Mouse (Mus musculus): ENCODE data around the gene M1ap. TPM values are rescaled to one million over a fixed set of nuclear protein-coding genes. Genes with fewer than 3 reads are reported as not detected.

The M1ap gene
- polyA plus RNA-seq (2015; fragmentation: Nextera tagmentation; extraction: Ambion mirVana) = 0.69 and 0.71 TPM in 2 replicates

DNA sequence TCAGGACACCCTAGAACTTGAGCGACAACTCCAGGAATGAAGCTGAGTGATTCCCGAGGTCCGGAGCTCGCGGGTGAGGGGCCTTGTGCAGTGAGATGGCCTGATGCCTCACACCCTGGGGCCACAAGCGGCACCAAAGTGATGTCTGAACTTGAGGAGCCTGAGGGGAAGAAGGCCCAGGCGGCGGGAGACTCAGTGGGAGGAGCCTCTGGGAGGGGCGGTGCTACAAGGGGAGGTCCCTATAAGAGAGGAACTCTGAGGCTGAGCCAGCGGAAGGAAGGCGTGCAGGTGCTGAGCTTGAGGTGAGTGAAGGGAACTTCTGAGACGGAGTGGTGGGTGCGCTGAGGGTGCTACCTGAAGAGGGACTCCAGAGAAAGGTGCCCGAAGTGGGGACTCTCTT, at the start of gene M1ap:
Gene M1ap (plus strand): TSS at position 252 of the 400 bp plus-strand sequence.
- no peak within 1 kb of the TSS for H3K27ac ChIP-seq (ENCODE audit: low read length)
- H3K4me1 ChIP-seq (ENCODE audit: control insufficient read depth, insufficient read depth, low read length) = no peaks in the 10 kb centered on the region
- no peaks in the 10 kb centered on the region for H3K36me3 ChIP-seq (ENCODE audit: control insufficient read depth, insufficient read depth)
- no peaks in the 10 kb centered on the region for H3K27me3 ChIP-seq (ENCODE audit: control insufficient read depth, insufficient read depth, low read length)
- 54% methylated on average over 14 of the region's 14 CpGs for WGBS
- peaks cover 4% of the 10 kb centered on the region; the same call in 1 of the 2 replicates for H3K9me3 ChIP-seq (replicated peaks; ENCODE audit: control insufficient read depth, low read length)
- no peak within 1 kb of the TSS for H3K4me3 ChIP-seq (ENCODE audit: low read length)
- no peak within 1 kb of the TSS for H3K9ac ChIP-seq (ENCODE audit: low read length)
- H3K4me2 ChIP-seq (ENCODE audit: low read depth, low read length) = no peak within 1 kb of the TSS
- no peak for ATAC-seq (replicated peaks; ENCODE audit: extremely low read depth, insufficient read depth, low FRiP score)

GRCm38 (mm10) chr6:82897311-82897710, 49.4 kb upstream of the M1ap start:
- 35% methylated on average over 3 of the region's 3 CpGs for WGBS
- Histone ChIP-seq H3K27me3 (ENCODE audit: control insufficient read depth, insufficient read depth, low read length) (no peaks in the 10 kb centered on the region), H3K36me3 (ENCODE audit: control insufficient read depth, insufficient read depth) (no peaks in the 10 kb centered on the region), H3K4me1 (ENCODE audit: control insufficient read depth, insufficient read depth, low read length) (peaks cover 7% of the 10 kb centered on the region), H3K9me3 (replicated peaks; ENCODE audit: control insufficient read depth, low read length) (no peaks in the 10 kb centered on the region), H3K27ac (ENCODE audit: low read length) (peak overlapping the region; percentile 80), H3K4me3 (ENCODE audit: low read length) (no peak overlapping the region), H3K9ac (ENCODE audit: low read length) (peak overlapping the region; percentile 30; the same call in 1 of the 2 replicates), H3K4me2 (ENCODE audit: low read depth, low read length) (no peak overlapping the region)
- peak; percentile 54 for ATAC-seq (replicated peaks; ENCODE audit: extremely low read depth, insufficient read depth, low FRiP score)

GRCm38 (mm10) chr6:82898227-82898626, 48.5 kb upstream of the M1ap start:
- Histone ChIP-seq H3K4me3 (ENCODE audit: low read length) (no peak overlapping the region), H3K4me1 (ENCODE audit: control insufficient read depth, insufficient read depth, low read length) (peaks cover 7% of the 10 kb centered on the region), H3K9me3 (replicated peaks; ENCODE audit: control insufficient read depth, low read length) (no peaks in the 10 kb centered on the region), H3K36me3 (ENCODE audit: control insufficient read depth, insufficient read depth) (no peaks in the 10 kb centered on the region), H3K27me3 (ENCODE audit: control insufficient read depth, insufficient read depth, low read length) (no peaks in the 10 kb centered on the region), H3K9ac (ENCODE audit: low read length) (no peak overlapping the region), H3K4me2 (ENCODE audit: low read depth, low read length) (no peak overlapping the region), H3K27ac (ENCODE audit: low read length) (no peak overlapping the region)
- no peak for ATAC-seq (replicated peaks; ENCODE audit: extremely low read depth, insufficient read depth, low FRiP score)
- 69% methylated on average over 4 of the region's 4 CpGs for WGBS

GRCm38 (mm10) chr6:82898745-82899144, 48.0 kb upstream of the M1ap start:
- no peak overlapping the region for H3K4me3 ChIP-seq (ENCODE audit: low read length)
- no peaks in the 10 kb centered on the region for H3K9me3 ChIP-seq (replicated peaks; ENCODE audit: control insufficient read depth, low read length)
- no peak overlapping the region for H3K9ac ChIP-seq (ENCODE audit: low read length)
- no peak overlapping the region for H3K27ac ChIP-seq (ENCODE audit: low read length)
- peaks cover 7% of the 10 kb centered on the region for H3K4me1 ChIP-seq (ENCODE audit: control insufficient read depth, insufficient read depth, low read length)
- no peaks in the 10 kb centered on the region for H3K36me3 ChIP-seq (ENCODE audit: control insufficient read depth, insufficient read depth)
- WGBS = 43% methylated on average over 4 of the region's 4 CpGs
- no peak overlapping the region for H3K4me2 ChIP-seq (ENCODE audit: low read depth, low read length)
- no peaks in the 10 kb centered on the region for H3K27me3 ChIP-seq (ENCODE audit: control insufficient read depth, insufficient read depth, low read length)
- ATAC-seq (replicated peaks; ENCODE audit: extremely low read depth, insufficient read depth, low FRiP score) = 0 out of 2 replicates have a peak, but pooled peaks have one; percentile 23

- no peaks in the 10 kb centered on the region for H3K27me3 ChIP-seq (ENCODE audit: control insufficient read depth, insufficient read depth, low read length)
- no peak overlapping the region for H3K9ac ChIP-seq (ENCODE audit: low read length)
- H3K4me3 ChIP-seq (ENCODE audit: low read length) = no peak overlapping the region
- no peaks in the 10 kb centered on the region for H3K9me3 ChIP-seq (replicated peaks; ENCODE audit: control insufficient read depth, low read length)
- 25% methylated on average over 8 of the region's 8 CpGs for WGBS
- no peak for ATAC-seq (replicated peaks; ENCODE audit: extremely low read depth, insufficient read depth, low FRiP score)
- H3K36me3 ChIP-seq (ENCODE audit: control insufficient read depth, insufficient read depth) = no peaks in the 10 kb centered on the region
- H3K27ac ChIP-seq (ENCODE audit: low read length) = no peak overlapping the region
- H3K4me1 ChIP-seq (ENCODE audit: control insufficient read depth, insufficient read depth, low read length) = peaks cover 3% of the 10 kb centered on the region
- H3K4me2 ChIP-seq (ENCODE audit: low read depth, low read length) = no peak overlapping the region
Observed at GRCm38 (mm10) chr6:82902559-82902958, 44.1 kb upstream of the M1ap start.

- no peaks in the 10 kb centered on the region for H3K36me3 ChIP-seq (ENCODE audit: control insufficient read depth, insufficient read depth)
- H3K4me3 ChIP-seq (ENCODE audit: low read length) = no peak overlapping the region
- no peak overlapping the region for H3K27ac ChIP-seq (ENCODE audit: low read length)
- H3K4me2 ChIP-seq (ENCODE audit: low read depth, low read length) = no peak overlapping the region
- ATAC-seq (replicated peaks; ENCODE audit: extremely low read depth, insufficient read depth, low FRiP score) = no peak
- H3K27me3 ChIP-seq (ENCODE audit: control insufficient read depth, insufficient read depth, low read length) = no peaks in the 10 kb centered on the region
- H3K9me3 ChIP-seq (replicated peaks; ENCODE audit: control insufficient read depth, low read length) = no peaks in the 10 kb centered on the region
- H3K4me1 ChIP-seq (ENCODE audit: control insufficient read depth, insufficient read depth, low read length) = no peaks in the 10 kb centered on the region
- WGBS = 84% methylated on average over 3 of the region's 3 CpGs
- no peak overlapping the region for H3K9ac ChIP-seq (ENCODE audit: low read length)
Observed at GRCm38 (mm10) chr6:82906985-82907384, 39.7 kb upstream of the M1ap start.

GRCm38 (mm10) chr6:82908034-82908433, 38.7 kb upstream of the M1ap start:
- no peaks in the 10 kb centered on the region for H3K9me3 ChIP-seq (replicated peaks; ENCODE audit: control insufficient read depth, low read length)
- no peak overlapping the region for H3K27ac ChIP-seq (ENCODE audit: low read length)
- no peaks in the 10 kb centered on the region for H3K27me3 ChIP-seq (ENCODE audit: control insufficient read depth, insufficient read depth, low read length)
- H3K4me1 ChIP-seq (ENCODE audit: control insufficient read depth, insufficient read depth, low read length) = no peaks in the 10 kb centered on the region
- no peak for ATAC-seq (replicated peaks; ENCODE audit: extremely low read depth, insufficient read depth, low FRiP score)
- no peaks in the 10 kb centered on the region for H3K36me3 ChIP-seq (ENCODE audit: control insufficient read depth, insufficient read depth)
- no peak overlapping the region for H3K9ac ChIP-seq (ENCODE audit: low read length)
- H3K4me3 ChIP-seq (ENCODE audit: low read length) = no peak overlapping the region
- WGBS = 60% methylated on average over 8 of the region's 8 CpGs
- no peak overlapping the region for H3K4me2 ChIP-seq (ENCODE audit: low read depth, low read length)

DNA sequence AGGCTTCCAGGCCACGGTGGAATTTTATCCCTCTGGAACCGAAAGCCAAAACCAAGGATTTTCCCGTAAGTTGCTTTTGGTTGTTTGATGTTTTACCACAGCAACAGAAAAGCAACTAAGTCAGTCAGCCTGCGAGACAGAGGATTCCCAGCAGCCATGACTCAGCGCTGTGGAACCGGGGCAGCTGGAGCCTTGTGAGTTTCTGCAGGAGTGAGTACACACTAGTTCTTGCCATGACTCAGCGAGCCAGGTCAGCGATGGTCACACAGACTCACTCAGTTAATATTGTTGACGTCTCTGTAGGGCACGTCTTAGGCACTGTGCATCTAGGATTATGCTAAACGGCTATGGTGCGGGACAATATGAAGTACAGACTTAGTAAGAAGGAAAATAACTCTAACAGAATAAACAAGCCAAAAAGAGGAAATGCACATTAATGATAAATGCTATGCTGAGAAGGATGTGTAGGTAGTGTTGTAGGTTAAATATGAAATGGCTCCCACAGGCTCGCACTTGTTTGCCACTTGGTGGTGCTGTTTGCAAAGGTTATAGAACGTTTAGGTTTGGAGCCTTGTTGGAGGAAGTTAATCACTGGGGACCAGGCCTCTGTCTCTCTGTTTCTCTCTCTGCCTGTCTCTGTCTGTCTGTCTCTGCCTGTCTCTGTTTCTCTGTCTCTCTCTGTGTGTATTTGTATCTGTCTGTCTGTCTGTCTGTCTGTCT, 37.4 kb upstream of the M1ap start:
- Histone ChIP-seq H3K4me2 (ENCODE audit: low read depth, low read length) (no peak overlapping the region), H3K9me3 (replicated peaks; ENCODE audit: control insufficient read depth, low read length) (no peaks in the 10 kb centered on the region), H3K4me3 (ENCODE audit: low read length) (no peak overlapping the region), H3K27me3 (ENCODE audit: control insufficient read depth, insufficient read depth, low read length) (no peaks in the 10 kb centered on the region), H3K4me1 (ENCODE audit: control insufficient read depth, insufficient read depth, low read length) (no peaks in the 10 kb centered on the region), H3K9ac (ENCODE audit: low read length) (no peak overlapping the region), H3K36me3 (ENCODE audit: control insufficient read depth, insufficient read depth) (no peaks in the 10 kb centered on the region), H3K27ac (ENCODE audit: low read length) (no peak overlapping the region)
- WGBS = 51% methylated on average over 14 of the region's 14 CpGs
- no peak for ATAC-seq (replicated peaks; ENCODE audit: extremely low read depth, insufficient read depth, low FRiP score)

- Histone ChIP-seq H3K4me1 (ENCODE audit: control insufficient read depth, insufficient read depth, low read length) (no peaks in the 10 kb centered on the region), H3K4me3 (ENCODE audit: low read length) (no peak overlapping the region), H3K9me3 (replicated peaks; ENCODE audit: control insufficient read depth, low read length) (no peaks in the 10 kb centered on the region), H3K36me3 (ENCODE audit: control insufficient read depth, insufficient read depth) (no peaks in the 10 kb centered on the region), H3K9ac (ENCODE audit: low read length) (no peak overlapping the region), H3K27me3 (ENCODE audit: control insufficient read depth, insufficient read depth, low read length) (no peaks in the 10 kb centered on the region), H3K27ac (ENCODE audit: low read length) (no peak overlapping the region), H3K4me2 (ENCODE audit: low read depth, low read length) (no peak overlapping the region)
- WGBS = 85% methylated on average over 5 of the region's 5 CpGs
- no peak for ATAC-seq (replicated peaks; ENCODE audit: extremely low read depth, insufficient read depth, low FRiP score)
Observed at GRCm38 (mm10) chr6:82911303-82911702, 35.4 kb upstream of the M1ap start.
